Mouse (Mus musculus): ENCODE results near the gene Pzp. TPM values are rescaled to one million over a fixed set of nuclear protein-coding genes. Genes with fewer than 3 reads are reported as not detected.

The Pzp gene
- polyA plus RNA-seq, 1 experiment from 2014 or later, result 0.25 TPM

GRCm38 (mm10) chr6:128469451-128469850, 57.1 kb downstream of the Pzp start:
- no peaks in the 10 kb centered on the region for H3K36me3 ChIP-seq (ENCODE audit: insufficient read depth, low read length)
- ATAC-seq (replicated peaks; ENCODE audit: low FRiP score, low read depth), result peak; percentile 79
- no peak overlapping the region for H3K27ac ChIP-seq
- H3K27me3 ChIP-seq (ENCODE audit: insufficient read depth, low read length), result no peaks in the 10 kb centered on the region
- 7% methylated on average over 10 of the region's 12 CpGs for WGBS
- no peak overlapping the region for H3K9ac ChIP-seq (ENCODE audit: low read depth, low read length)
- no peaks in the 10 kb centered on the region for H3K9me3 ChIP-seq (replicated peaks; ENCODE audit: low read length)
- no peak overlapping the region for H3K4me3 ChIP-seq (replicated peaks; ENCODE audit: low read depth, low read length)
- peak; percentile 57 for TF ChIP-seq CTCF (IDR thresholded peaks at IDR 0.05; ENCODE audit: low read depth)
- H3K4me1 ChIP-seq (replicated peaks; ENCODE audit: insufficient read depth, low read length), result no peaks in the 10 kb centered on the region
- peak; percentile 54 for DNase-seq (ENCODE audit: low spot score)
- H3K4me2 ChIP-seq (ENCODE audit: low read length), result no peak overlapping the region

- no peak overlapping the region for H3K9ac ChIP-seq (ENCODE audit: low read depth, low read length)
- WGBS, result 53% methylated on average over 2 of the region's 2 CpGs
- ATAC-seq (replicated peaks; ENCODE audit: low FRiP score, low read depth), result no peak
- no peak overlapping the region for H3K27ac ChIP-seq
- no peak overlapping the region for H3K4me2 ChIP-seq (ENCODE audit: low read length)
- peak; percentile 12 for DNase-seq (ENCODE audit: low spot score)
- H3K9me3 ChIP-seq (replicated peaks; ENCODE audit: low read length), result no peaks in the 10 kb centered on the region
- no peaks in the 10 kb centered on the region for H3K36me3 ChIP-seq (ENCODE audit: insufficient read depth, low read length)
- H3K4me1 ChIP-seq (replicated peaks; ENCODE audit: insufficient read depth, low read length), result no peaks in the 10 kb centered on the region
- peak; percentile 32; the same call in 1 of the 2 replicates for TF ChIP-seq CTCF (IDR thresholded peaks at IDR 0.05; ENCODE audit: low read depth)
- H3K27me3 ChIP-seq (ENCODE audit: insufficient read depth, low read length), result no peaks in the 10 kb centered on the region
- H3K4me3 ChIP-seq (replicated peaks; ENCODE audit: low read depth, low read length), result no peak overlapping the region
These were observed 59.2 kb downstream of the Pzp start for GRCm38 (mm10) chr6:128467298-128467697.

- no peak overlapping the region for H3K9ac ChIP-seq (ENCODE audit: low read depth, low read length)
- no peak for ATAC-seq (replicated peaks; ENCODE audit: low FRiP score, low read depth)
- no peak for DNase-seq (ENCODE audit: low spot score)
- no peaks in the 10 kb centered on the region for H3K27me3 ChIP-seq (ENCODE audit: insufficient read depth, low read length)
- H3K4me1 ChIP-seq (replicated peaks; ENCODE audit: insufficient read depth, low read length), result no peaks in the 10 kb centered on the region
- WGBS, result 73% methylated on average over 3 of the region's 3 CpGs
- no peaks in the 10 kb centered on the region for H3K36me3 ChIP-seq (ENCODE audit: insufficient read depth, low read length)
- H3K9me3 ChIP-seq (replicated peaks; ENCODE audit: low read length), result no peaks in the 10 kb centered on the region
- TF ChIP-seq CTCF (IDR thresholded peaks at IDR 0.05; ENCODE audit: low read depth), result no peak
- no peak overlapping the region for H3K4me2 ChIP-seq (ENCODE audit: low read length)
- no peak overlapping the region for H3K27ac ChIP-seq
- no peak overlapping the region for H3K4me3 ChIP-seq (replicated peaks; ENCODE audit: low read depth, low read length)
These were observed 60.0 kb downstream of the Pzp start for GRCm38 (mm10) chr6:128466563-128466962.

GRCm38 (mm10) chr6:128466043-128466442, 60.5 kb downstream of the Pzp start:
- no peak overlapping the region for H3K4me3 ChIP-seq (replicated peaks; ENCODE audit: low read depth, low read length)
- ATAC-seq (replicated peaks; ENCODE audit: low FRiP score, low read depth) (no peak), DNase-seq (ENCODE audit: low spot score) (no peak)
- no peaks in the 10 kb centered on the region for H3K27me3 ChIP-seq (ENCODE audit: insufficient read depth, low read length)
- H3K4me2 ChIP-seq (ENCODE audit: low read length), result no peak overlapping the region
- H3K9ac ChIP-seq (ENCODE audit: low read depth, low read length), result no peak overlapping the region
- no peak for TF ChIP-seq CTCF (IDR thresholded peaks at IDR 0.05; ENCODE audit: low read depth)
- H3K27ac ChIP-seq, result no peak overlapping the region
- H3K9me3 ChIP-seq (replicated peaks; ENCODE audit: low read length), result no peaks in the 10 kb centered on the region
- no peaks in the 10 kb centered on the region for H3K36me3 ChIP-seq (ENCODE audit: insufficient read depth, low read length)
- 56% methylated on average over 7 of the region's 7 CpGs for WGBS
- H3K4me1 ChIP-seq (replicated peaks; ENCODE audit: insufficient read depth, low read length), result no peaks in the 10 kb centered on the region

- Histone ChIP-seq H3K27ac (no peak overlapping the region), H3K4me3 (replicated peaks; ENCODE audit: low read depth, low read length) (no peak overlapping the region), H3K4me1 (replicated peaks; ENCODE audit: insufficient read depth, low read length) (no peaks in the 10 kb centered on the region), H3K9me3 (replicated peaks; ENCODE audit: low read length) (no peaks in the 10 kb centered on the region), H3K9ac (ENCODE audit: low read depth, low read length) (no peak overlapping the region), H3K27me3 (ENCODE audit: insufficient read depth, low read length) (no peaks in the 10 kb centered on the region), H3K4me2 (ENCODE audit: low read length) (no peak overlapping the region), H3K36me3 (ENCODE audit: insufficient read depth, low read length) (no peaks in the 10 kb centered on the region)
- no peak for ATAC-seq (replicated peaks; ENCODE audit: low FRiP score, low read depth)
- no peak for DNase-seq (ENCODE audit: low spot score)
- no peak for TF ChIP-seq CTCF (IDR thresholded peaks at IDR 0.05; ENCODE audit: low read depth)
- WGBS, result 77% methylated on average over 4 of the region's 4 CpGs
These were observed 61.5 kb downstream of the Pzp start for GRCm38 (mm10) chr6:128464996-128465395.

GRCm38 (mm10) chr6:128461606-128462005, 64.9 kb downstream of the Pzp start:
- H3K27me3 ChIP-seq (ENCODE audit: insufficient read depth, low read length), result no peaks in the 10 kb centered on the region
- no peaks in the 10 kb centered on the region for H3K4me1 ChIP-seq (replicated peaks; ENCODE audit: insufficient read depth, low read length)
- no peaks in the 10 kb centered on the region for H3K9me3 ChIP-seq (replicated peaks; ENCODE audit: low read length)
- no peak overlapping the region for H3K4me3 ChIP-seq (replicated peaks; ENCODE audit: low read depth, low read length)
- no peaks in the 10 kb centered on the region for H3K36me3 ChIP-seq (ENCODE audit: insufficient read depth, low read length)
- H3K27ac ChIP-seq, result no peak overlapping the region
- TF ChIP-seq CTCF (IDR thresholded peaks at IDR 0.05; ENCODE audit: low read depth), result no peak
- no peak for DNase-seq (ENCODE audit: low spot score)
- no peak overlapping the region for H3K9ac ChIP-seq (ENCODE audit: low read depth, low read length)
- no peak for ATAC-seq (replicated peaks; ENCODE audit: low FRiP score, low read depth)
- H3K4me2 ChIP-seq (ENCODE audit: low read length), result no peak overlapping the region

All from kidney, postnatal 0 days (tissue).